Mouse (Mus musculus) thymus, postnatal 36 days (tissue): ENCODE data around the gene Tshz2.

Source experiments
- DNase-seq, 2 experiments: peaks; one replicate each; pipeline ENCODE4 v3.0.0; 2022; ENCODE audit warnings: mixed read lengths in 2 of 2

Tshz2 gene

DNA sequence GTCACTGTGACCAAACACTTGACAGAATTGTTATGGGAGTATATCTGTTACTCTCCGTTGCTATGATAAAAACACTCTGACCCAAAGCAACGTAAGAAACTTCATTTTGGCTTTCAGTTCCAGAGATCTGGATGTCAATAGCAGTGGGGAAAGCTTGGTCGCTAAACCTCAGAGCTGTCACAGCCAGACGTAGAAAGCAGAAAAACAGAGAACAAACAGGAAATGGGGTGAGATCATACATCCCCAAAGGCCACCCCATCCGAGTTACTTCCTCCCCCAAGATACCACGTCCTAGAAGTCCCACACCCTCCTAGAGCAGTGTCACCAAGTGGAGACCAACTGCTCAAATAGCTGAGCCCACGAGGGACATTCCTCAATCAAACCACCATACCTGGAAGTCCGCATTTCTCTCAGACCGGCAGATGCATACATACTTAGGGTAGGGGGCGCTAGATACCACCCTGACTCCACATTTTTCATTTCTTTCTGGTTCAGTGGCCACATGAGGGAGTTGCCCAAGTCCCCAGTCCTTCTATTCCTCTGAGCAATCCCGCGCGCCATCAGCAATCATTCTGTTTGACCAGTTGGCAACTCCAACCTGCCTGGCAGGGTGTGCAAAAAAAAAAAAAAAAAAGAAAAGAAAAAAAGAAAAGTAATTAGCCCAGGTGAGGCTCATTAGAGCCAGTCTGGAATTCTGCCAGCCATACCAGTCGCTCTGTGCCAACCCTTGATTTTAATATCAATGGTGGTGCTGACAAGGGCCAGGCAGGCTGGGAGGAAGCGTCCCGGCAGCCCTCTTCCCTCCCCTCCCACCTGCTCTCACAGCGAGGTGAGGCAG lies 326.1 kb downstream of the Tshz2 start:
- no peak for DNase-seq

DNA sequence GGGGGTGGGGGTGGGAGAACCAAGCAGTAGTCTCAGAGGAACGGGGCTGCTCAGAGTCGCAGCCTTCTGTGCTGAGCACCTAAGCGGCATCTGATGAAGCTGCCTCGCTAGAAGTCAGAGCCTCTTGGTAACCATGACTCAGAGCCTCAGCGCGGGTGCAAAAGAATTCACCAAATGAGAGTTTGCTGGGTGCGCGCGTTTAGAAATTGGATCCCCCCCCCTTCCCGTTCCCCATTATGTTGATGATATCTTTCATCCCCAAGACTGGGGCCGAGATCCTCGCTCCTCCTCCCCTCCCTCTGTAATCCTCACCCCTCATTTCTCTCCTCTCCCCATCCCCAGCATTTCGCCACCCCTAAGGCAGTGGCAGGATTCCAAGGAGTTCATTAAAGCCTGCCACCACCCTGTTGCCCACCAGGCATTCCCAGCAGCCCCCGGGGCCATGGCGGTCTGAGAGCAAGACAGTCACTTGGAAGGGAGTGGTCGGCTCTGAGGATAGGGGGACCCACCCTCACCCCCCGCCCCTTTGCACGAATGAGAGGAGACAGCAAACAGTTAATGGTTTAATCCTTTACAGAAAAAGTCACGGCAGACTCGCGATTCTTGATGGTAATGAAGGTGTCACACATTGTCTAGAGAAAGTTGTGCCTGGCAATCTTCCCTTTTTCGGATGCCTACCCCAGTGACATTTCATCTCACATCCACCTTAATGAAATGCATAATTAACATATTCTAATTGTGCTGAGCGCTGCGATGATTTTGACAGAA lies 328.8 kb downstream of the Tshz2 start:
- no peak for DNase-seq

DNA sequence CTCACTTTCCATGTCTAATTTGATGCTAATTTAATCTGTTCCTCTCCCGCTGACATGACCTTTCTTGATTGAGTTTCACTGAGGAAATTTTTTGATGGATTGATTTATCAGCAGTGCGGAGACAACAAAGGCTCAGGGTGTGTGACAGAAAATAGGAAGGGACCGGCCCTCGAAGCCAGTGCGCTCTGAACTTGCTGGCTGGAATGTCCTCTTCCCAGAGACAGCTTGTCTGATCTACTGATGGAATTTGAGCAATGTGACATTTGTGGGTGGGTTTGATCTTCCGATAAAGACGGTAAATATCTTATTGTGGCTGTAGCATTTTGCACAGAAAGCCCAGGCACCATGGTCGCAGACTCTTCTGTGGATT lies 329.4 kb downstream of the Tshz2 start:
- DNase-seq: no peak

DNA sequence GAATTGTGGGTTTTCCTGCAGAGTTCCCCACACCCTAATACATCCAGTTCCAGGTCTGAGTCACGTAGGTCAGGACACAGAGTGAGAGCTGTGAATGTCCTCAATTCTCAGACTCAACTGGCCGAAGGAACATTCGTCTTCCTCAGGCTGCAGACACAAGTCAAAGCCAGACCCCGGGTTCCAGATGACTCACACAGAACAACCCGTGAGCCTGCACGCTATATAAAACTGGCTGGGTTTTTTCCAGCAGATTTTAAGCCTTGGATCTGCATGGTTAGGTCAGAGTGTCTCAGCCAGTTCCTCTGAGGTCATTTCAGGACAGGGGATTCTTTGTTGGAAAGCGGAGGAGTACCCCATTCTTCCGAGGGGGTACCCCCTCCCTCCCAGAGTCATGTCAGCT lies 330.0 kb downstream of the Tshz2 start:
- no peak for DNase-seq

DNA sequence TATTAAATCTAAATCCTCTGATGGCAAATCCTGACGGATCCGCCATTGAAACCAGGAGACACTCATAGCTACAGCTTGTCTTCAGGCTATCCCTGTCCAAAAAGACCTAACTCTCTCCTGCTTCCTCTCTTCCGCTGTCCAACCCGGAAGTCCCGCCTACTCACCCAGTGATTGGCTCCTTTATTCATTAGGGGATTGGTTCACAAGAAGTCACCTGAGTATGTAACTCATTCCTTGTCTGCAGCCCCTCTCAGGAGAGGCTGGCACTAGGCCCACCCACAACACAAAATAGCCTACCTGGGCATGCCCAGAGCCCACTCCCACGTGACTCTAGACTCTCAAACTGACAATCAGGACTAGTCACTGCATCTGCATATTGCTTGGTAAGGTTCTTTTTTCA lies 337.7 kb downstream of the Tshz2 start:
- no peak for DNase-seq

DNA sequence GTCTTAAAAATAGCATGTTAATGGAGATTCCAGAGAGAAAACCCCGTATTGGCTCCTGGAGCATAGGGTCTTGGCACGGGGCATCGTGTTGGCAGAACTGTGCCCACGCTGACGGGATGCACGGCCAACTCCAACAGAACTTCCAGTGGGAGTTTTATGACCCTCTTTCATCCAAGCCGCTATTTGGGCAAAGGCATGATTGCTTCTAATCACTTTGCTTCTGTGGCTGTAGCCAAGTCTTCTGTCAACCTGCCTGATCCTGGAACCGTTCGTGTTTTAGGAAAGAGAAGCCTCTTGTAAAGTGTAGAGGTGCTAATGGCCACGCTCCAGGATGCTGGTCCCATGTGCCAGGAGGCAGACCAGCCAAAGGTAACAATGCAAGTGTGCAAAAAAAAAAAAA lies 350.1 kb downstream of the Tshz2 start:
- DNase-seq: no peak

DNA sequence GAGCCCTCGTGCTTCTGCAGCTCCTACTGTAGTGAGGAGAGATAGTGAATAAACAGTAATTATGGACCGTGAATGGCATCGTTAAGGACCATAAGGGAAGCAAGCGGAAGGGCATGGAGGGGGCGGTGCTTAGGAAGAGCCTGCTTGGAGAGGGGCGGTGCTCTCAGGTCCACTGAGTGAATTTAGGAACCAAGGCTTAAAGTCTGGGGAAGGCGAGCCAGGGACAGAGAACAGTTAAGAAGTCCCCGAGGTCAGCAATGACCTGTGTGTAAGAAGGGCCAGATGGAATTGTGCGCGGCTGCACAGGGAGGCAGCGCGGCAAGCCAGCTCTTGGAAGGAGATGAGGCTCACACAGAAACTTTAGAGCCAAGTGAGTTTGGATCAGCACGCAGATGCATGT lies 354.4 kb downstream of the Tshz2 start:
- no peak for DNase-seq

DNA sequence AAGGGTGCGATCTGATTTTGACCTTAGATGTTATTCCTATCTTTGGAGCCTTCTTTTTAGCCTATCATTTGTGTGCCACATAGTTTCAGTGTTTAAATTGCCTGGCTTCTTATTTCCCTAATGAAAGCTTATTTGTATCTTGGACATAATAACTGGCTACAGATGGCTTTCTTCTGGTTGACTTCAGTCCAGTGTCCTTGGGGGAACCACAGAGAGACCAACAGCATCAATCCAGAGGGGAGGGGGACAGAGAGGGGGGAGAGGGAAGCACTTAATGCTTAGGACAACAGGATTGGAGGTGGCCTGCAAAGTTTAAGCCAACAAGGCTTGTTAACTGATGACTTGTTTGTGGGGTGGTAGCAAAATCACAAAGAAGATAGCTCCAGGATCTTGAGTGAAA lies 356.4 kb downstream of the Tshz2 start:
- DNase-seq: no peak

DNA sequence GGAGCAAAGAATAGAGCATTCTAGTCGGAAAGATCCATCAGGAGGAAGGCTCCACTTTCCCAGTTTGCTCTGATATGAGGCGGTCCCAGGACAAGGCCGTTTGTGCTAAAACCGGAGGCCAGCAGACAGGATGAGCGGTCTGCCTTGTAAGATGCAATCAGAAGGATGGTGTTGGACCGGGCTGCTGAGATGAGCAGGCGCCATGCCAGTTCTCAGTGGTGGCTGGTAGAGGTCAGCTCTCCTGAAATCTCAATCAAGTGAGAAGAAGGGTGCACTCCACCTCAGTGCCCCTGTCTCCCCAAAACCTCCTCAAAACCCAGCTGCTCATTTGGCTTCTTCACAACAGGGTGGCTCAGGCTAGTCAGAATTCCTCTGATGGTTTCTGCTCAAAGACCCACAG lies 358.2 kb downstream of the Tshz2 start:
- no peak for DNase-seq

DNA sequence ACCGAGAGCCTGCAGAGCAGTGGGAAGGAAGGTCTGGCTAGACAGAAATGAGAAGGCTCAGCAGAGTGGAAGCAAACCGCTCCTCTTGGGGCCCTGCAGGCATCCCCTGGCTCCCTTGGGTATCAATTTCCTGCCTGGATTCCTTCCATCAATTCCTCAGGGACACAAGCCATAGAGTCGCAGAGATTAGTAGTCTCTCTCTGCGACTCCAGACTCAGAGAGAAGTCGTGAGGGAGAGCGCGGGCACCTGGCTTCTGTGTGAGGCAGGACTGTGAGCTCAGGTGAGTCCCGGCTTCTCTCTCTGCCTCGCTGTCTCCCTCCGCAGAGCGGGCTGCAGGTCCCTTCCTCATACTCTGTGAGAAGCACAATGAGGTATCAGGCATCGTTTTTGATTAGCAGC lies 363.2 kb downstream of the Tshz2 start:
- DNase-seq: no peak

DNA sequence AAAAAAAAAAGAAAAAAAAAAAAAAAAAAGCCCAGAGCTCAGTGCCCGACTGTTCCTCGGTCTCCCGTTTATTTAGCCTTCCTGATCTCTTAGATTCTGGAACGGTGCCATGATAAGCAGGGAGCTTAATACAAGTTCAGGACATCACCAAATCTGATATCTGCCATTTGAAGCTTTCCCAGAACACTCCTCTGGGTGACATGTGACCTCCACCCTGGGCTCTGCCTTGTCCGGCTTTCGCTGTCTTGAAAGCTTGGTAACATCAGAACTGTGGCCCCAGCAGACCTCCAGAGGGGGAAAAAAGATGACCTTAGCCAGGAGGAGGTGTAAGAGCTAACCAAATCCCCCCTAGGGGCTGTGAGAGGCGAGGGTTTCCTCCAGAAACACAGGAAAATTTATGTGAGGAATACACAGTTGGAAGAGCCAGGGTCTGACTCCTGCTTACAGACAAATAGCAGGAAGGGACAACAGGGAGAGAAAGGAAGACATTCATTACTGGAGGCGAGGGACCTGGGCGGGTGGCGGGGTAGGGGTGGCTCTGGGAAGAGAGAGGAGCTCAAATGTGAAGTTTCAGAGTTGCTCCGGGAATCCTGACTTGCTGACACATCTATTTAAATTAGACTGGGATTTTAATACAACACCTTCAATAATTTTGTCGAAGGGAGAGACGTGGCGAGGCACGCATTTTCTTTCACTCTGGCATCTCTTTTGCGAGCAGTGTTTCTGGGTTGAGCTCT lies 363.9 kb downstream of the Tshz2 start:
- DNase-seq: no peak

DNA sequence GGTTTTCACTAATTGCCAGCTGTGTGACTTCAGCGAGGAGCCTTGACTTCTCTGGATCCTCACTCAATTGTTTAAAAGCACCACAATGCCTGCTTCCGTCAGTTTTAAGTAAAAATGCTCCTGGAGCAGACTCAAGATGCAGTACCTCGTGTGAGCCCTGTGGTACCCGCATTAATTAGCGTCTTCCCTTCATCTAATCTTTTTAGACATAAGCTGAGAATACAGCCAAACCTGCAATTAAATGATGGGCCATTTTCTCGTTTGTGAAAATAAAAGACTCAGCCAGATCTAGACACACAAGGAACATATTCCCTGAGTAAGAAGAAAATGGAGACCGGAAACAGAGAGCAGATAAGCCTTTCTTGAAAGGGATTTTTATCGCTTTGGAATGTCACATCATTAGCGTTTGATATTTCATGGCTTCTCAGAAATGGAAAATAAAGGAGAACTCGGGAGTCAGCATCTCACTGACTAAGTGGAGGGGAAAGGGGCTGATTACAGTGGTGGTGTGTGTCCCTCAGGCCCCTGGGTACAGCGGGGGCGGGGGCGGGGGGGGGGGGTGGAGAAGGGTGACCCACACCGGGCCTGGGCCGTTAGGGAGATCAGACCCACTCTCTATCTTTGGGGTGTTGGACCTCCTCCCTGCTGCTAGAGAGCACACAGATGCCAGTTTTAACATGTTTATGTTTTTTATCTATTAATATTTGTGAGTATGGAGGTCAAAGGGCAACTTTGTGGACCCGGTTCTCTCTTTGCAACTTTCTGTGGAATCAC lies 364.6 kb downstream of the Tshz2 start:
- DNase-seq: no peak

DNA sequence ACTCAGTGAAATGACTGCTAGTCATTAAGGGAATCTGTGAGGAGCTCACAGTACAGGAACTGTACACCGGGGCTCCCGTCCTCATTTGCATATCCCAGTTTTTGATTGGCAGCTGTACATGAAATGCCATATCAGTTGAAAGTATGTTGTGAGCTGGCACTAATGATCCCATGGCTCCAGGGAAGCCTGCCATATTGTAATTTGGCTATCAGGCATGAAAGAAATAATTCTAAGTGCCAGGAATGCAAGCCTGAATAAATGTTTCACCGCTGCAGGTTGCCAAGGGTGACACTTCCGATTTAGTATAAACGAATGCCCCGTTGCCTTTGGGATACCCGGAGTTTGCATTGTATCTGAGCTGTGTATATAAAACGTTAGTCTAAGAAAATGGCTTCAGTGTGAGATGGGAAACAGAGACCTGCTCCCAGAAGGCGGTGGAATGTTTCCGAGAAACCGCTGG lies 366.1 kb downstream of the Tshz2 start:
- no peak for DNase-seq

DNA sequence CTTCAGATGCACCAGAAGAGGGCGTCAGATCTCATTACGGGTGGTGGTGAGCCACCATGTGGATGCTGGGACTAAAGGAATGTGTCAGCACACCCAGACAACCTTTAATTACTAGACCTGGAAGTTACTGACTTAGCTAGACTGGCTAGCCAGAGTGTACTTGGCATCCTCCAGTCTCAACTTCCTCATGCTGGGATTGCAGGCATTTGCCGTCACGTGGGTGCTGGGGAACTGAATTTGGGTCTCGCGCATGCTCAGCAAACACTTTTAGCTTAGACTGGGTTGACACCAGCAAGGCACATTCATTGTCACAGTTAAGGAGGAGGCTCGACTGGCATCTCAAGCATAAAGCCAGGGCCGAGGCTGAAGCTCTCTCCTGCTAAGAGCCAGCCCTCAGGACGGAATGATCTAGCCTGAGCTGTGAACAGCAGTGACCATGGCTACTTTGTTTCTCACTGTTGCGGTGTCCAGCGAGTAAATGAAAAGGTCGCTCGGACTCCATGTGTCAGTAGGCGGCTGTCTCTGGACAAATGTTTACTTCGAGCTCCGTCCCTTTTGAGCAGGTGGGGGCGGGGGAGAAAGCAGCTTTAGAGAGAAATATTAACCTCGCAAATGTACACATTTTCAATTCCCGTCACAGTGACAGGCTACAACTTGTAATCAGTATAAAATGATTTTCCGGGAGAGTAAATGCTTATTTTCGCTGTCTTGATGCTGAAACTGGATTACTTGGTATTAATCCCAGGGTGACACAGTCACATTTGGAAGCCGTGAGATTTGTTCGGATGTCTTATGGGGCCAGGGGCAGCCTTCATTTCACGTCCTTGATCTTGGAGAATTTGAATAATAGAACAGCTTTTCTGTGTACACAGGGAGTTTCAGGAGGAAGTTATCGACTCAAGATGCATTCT lies 370.0 kb downstream of the Tshz2 start:
- DNase-seq: no peak

DNA sequence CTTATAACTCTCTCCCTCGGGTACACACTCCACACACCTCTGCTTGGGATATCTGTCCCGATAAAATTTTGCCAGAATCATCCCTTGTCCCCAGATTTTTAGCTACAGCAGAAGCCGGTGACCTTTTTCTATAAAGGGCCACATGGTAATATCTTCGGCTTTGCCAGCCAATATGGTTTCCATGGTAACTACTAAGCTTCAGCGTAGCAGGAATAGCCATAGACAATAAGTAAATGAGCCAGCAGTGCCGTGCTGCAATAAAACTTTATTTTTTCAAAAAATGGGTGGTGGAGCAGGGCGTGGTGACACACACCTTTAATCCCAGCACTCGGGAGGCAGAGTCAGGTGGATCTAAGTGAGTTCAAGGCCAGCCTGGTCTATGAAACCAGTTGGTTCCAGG lies 370.9 kb downstream of the Tshz2 start:
- DNase-seq: no peak

DNA sequence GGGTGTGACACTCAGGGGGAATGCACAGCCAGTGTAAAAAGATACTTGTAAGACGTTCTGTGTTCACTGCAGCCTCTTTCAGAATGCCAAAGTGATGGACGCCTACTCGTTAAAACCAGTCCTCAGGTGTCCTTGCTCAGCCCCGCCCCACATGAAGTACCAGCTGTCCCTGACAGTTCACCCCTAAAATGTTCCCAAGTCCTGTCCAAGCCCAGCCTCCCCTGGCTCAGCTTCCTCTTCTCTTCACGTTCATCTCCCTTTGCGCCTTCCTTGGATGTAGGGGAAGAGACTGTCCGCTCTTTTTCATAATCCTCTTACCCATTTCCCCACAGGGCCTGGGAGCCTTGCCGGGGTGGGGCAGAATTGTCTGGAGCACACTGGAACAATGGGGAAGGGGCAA lies 374.0 kb downstream of the Tshz2 start:
- DNase-seq: no peak

DNA sequence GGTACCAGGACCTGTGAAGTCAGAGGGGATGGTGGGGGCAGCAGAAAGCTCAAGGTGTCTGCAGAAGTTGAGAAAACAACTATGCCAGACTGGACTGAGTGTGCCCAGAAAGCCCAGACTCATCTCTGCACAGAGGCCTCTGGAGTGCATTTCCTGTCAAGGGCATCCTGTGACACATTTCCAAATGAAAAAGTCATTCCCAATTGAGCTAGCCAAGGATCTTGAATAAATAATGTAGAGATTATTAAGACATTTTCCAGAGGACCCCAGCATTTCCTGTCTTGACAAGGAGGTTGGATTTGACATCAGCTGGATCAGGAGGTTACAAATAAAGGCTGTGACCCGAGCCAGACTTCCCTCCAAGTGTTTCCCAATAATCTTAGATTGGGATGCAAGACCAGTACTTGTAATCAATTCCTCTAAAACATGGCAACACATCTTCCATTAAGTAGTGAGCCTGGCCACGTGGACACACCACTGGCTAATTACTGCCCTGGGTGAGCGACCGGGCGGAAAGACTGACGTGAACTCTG lies 374.7 kb downstream of the Tshz2 start:
- DNase-seq: no peak

DNA sequence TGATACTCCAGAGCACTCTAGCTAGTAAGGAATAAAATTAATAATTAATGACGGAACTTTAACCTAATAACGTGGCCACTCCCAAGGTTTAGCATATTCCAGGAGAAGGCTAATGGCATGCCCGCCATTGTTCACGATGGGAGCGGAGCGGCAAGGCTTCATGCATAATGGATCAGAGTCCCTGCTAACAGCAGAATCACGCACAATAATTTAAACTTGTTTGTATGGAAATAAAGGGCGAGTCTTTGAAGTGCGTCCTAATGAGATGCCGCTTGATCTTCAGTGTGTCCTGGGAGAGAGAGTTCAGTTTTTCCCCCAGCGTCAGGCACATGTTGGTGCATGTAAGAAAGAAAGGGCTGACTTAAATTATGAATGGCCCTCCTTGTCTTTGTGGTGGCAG lies 376.9 kb downstream of the Tshz2 start:
- DNase-seq: no peak

DNA sequence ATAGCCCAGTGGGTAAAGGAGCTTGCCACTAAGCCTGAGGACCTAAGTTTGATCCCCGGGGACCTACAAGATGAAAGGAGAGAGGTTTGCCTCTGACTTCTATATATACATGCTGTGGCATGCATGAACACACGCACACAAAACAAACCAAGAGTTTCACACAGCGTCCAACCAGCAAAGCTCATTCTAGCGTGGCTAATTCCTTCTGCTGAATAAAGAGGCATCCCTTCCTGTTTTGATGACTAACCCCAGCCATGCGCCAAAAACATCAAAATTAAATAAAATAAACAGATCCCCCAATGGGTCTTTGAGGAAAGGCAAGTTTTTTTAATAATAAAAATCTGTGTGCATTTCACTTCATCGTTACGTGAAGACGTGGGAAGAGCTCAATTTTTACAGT lies 379.0 kb downstream of the Tshz2 start:
- no peak for DNase-seq

DNA sequence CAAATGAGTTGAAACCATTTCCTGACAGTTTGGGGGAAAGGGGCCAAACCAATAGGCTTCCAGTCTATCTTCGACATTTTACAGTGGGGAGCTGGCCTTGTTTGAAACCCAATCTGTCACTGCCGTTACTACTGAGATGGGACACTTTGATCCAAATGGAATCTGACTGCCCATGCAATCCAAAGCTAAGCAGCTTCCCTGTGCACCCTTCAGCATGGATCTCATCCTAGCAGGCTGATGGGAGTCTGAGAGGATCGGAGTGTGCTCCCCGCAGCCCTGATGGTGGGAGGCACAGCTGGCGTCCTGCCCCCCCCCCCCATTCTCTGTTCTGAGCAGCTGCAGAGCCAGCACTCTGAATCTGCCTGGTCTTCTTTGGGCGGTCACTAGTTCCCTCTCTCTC lies 384.5 kb downstream of the Tshz2 start:
- no peak for DNase-seq

DNA sequence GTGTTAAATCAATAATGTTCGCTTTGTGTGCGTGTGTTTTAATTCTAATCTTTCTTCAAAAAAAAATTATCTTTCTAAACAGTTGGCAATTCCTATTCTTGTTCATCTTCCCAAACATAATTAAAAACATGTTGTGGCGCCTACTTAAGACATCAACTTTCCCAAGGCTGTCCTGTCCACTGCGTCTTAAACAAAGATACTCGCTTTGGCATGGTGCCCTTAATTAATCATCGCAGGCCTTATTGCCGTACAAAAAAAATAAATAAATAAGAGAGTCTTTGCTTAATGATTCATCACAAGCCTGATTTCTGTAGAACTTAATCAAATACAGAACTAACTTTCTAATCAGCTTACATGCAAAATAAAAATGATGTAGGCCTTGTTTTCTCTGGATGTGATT lies 385.1 kb downstream of the Tshz2 start:
- no peak for DNase-seq

DNA sequence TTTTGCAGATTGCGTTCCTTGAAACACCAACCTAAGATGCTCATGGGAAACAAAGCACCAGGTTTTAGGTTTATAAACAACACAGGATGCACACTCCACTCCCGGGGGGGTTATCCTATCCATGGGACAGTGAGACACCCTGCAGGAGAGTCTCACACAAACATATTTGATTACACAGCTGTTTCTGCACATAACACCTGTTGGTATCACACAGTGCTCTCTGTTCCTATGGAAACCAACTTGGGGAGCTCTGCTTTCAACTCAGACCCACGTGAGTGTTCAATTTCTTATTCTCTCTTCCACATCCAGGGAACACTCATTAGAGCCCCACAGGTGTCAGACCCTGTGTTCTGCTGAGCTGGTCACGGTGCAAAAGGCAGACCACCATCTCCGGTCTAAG lies 390.1 kb downstream of the Tshz2 start:
- no peak for DNase-seq
